Mouse (Mus musculus): ENCODE measurements around the gene Nckap5l.

GRCm38 (mm10) chr15:99422551-99422950 lies 35.0 kb downstream of the Nckap5l start:
- TF ChIP-seq CTCF (IDR thresholded peaks at IDR 0.05; ENCODE audit: low read depth) (no peak), EP300 (IDR thresholded peaks at IDR 0.05; ENCODE audit: low read depth) (no peak)
